Mouse (Mus musculus): ENCODE measurements around the gene Kiss1. TPM values are rescaled to one million over a fixed set of nuclear protein-coding genes. Genes with fewer than 3 reads are reported as not detected.

The Kiss1 gene
- polyA plus RNA-seq, 1 experiment from 2014 or later, result not detected

- ATAC-seq (ENCODE audit: insufficient read depth, low FRiP score), result no peak
- H3K27me3 ChIP-seq (ENCODE audit: control insufficient read depth, insufficient read depth, low read length), result no peaks in the 10 kb centered on the region
- no peak overlapping the region for H3K4me2 ChIP-seq (ENCODE audit: low read depth, low read length)
- H3K9ac ChIP-seq (ENCODE audit: low read length), result no peak overlapping the region
- H3K36me3 ChIP-seq (ENCODE audit: control insufficient read depth, insufficient read depth, low read length), result peaks cover 13% of the 10 kb centered on the region; the same call in 1 of the 2 replicates
- H3K4me3 ChIP-seq (replicated peaks; ENCODE audit: low read length), result no peak overlapping the region
- H3K4me1 ChIP-seq (ENCODE audit: control insufficient read depth, insufficient read depth, low read length), result no peaks in the 10 kb centered on the region
- H3K9me3 ChIP-seq (replicated peaks; ENCODE audit: control insufficient read depth, low read length), result no peaks in the 10 kb centered on the region
- WGBS, result 88% methylated on average over 12 of the region's 12 CpGs
- no peak overlapping the region for H3K27ac ChIP-seq (ENCODE audit: low read length)
These were observed 33.8 kb upstream of the Kiss1 start for GRCm38 (mm10) chr1:133287880-133288279.

- H3K36me3 ChIP-seq (ENCODE audit: control insufficient read depth, insufficient read depth, low read length), result peaks cover 18% of the 10 kb centered on the region; the same call in 1 of the 2 replicates
- WGBS, result 89% methylated on average over 6 of the region's 6 CpGs
- no peak overlapping the region for H3K9ac ChIP-seq (ENCODE audit: low read length)
- no peak for ATAC-seq (ENCODE audit: insufficient read depth, low FRiP score)
- no peaks in the 10 kb centered on the region for H3K27me3 ChIP-seq (ENCODE audit: control insufficient read depth, insufficient read depth, low read length)
- no peaks in the 10 kb centered on the region for H3K9me3 ChIP-seq (replicated peaks; ENCODE audit: control insufficient read depth, low read length)
- H3K4me2 ChIP-seq (ENCODE audit: low read depth, low read length), result no peak overlapping the region
- no peaks in the 10 kb centered on the region for H3K4me1 ChIP-seq (ENCODE audit: control insufficient read depth, insufficient read depth, low read length)
- no peak overlapping the region for H3K27ac ChIP-seq (ENCODE audit: low read length)
- no peak overlapping the region for H3K4me3 ChIP-seq (replicated peaks; ENCODE audit: low read length)
These were observed 29.8 kb upstream of the Kiss1 start for GRCm38 (mm10) chr1:133291888-133292287.

- H3K4me1 ChIP-seq (ENCODE audit: control insufficient read depth, insufficient read depth, low read length), result no peaks in the 10 kb centered on the region
- no peak overlapping the region for H3K9ac ChIP-seq (ENCODE audit: low read length)
- H3K4me3 ChIP-seq (replicated peaks; ENCODE audit: low read length), result no peak overlapping the region
- no peak overlapping the region for H3K4me2 ChIP-seq (ENCODE audit: low read depth, low read length)
- no peaks in the 10 kb centered on the region for H3K27me3 ChIP-seq (ENCODE audit: control insufficient read depth, insufficient read depth, low read length)
- H3K36me3 ChIP-seq (ENCODE audit: control insufficient read depth, insufficient read depth, low read length), result peaks cover 18% of the 10 kb centered on the region; the same call in 1 of the 2 replicates
- H3K27ac ChIP-seq (ENCODE audit: low read length), result no peak overlapping the region
- no peaks in the 10 kb centered on the region for H3K9me3 ChIP-seq (replicated peaks; ENCODE audit: control insufficient read depth, low read length)
- no peak for ATAC-seq (ENCODE audit: insufficient read depth, low FRiP score)
These were observed 29.1 kb upstream of the Kiss1 start for GRCm38 (mm10) chr1:133292608-133293007.

- H3K9me3 ChIP-seq (replicated peaks; ENCODE audit: control insufficient read depth, low read length), result no peaks in the 10 kb centered on the region
- H3K27me3 ChIP-seq (ENCODE audit: control insufficient read depth, insufficient read depth, low read length), result no peaks in the 10 kb centered on the region
- WGBS, result 86% methylated on average over 9 of the region's 9 CpGs
- H3K4me2 ChIP-seq (ENCODE audit: low read depth, low read length), result no peak overlapping the region
- H3K4me1 ChIP-seq (ENCODE audit: control insufficient read depth, insufficient read depth, low read length), result no peaks in the 10 kb centered on the region
- H3K27ac ChIP-seq (ENCODE audit: low read length), result no peak overlapping the region
- H3K9ac ChIP-seq (ENCODE audit: low read length), result no peak overlapping the region
- H3K4me3 ChIP-seq (replicated peaks; ENCODE audit: low read length), result no peak overlapping the region
- H3K36me3 ChIP-seq (ENCODE audit: control insufficient read depth, insufficient read depth, low read length), result 0 out of 2 replicates have a peak, but pooled peaks cover 10% of the 10 kb centered on the region
- ATAC-seq (ENCODE audit: insufficient read depth, low FRiP score), result no peak
These were observed 25.3 kb upstream of the Kiss1 start for GRCm38 (mm10) chr1:133296376-133296775.

GRCm38 (mm10) chr1:133298816-133299215 lies 22.9 kb upstream of the Kiss1 start:
- no peaks in the 10 kb centered on the region for H3K9me3 ChIP-seq (replicated peaks; ENCODE audit: control insufficient read depth, low read length)
- no peaks in the 10 kb centered on the region for H3K27me3 ChIP-seq (ENCODE audit: control insufficient read depth, insufficient read depth, low read length)
- no peak overlapping the region for H3K9ac ChIP-seq (ENCODE audit: low read length)
- WGBS, result 61% methylated on average over 14 of the region's 14 CpGs
- H3K36me3 ChIP-seq (ENCODE audit: control insufficient read depth, insufficient read depth, low read length), result 0 out of 2 replicates have a peak, but pooled peaks cover 5% of the 10 kb centered on the region
- H3K4me3 ChIP-seq (replicated peaks; ENCODE audit: low read length), result no peak overlapping the region
- H3K4me1 ChIP-seq (ENCODE audit: control insufficient read depth, insufficient read depth, low read length), result peaks cover 8% of the 10 kb centered on the region
- no peak overlapping the region for H3K4me2 ChIP-seq (ENCODE audit: low read depth, low read length)
- no peak overlapping the region for H3K27ac ChIP-seq (ENCODE audit: low read length)
- peak; percentile 19; the same call in 1 of the 2 replicates for ATAC-seq (ENCODE audit: insufficient read depth, low FRiP score)

- Histone ChIP-seq H3K27ac (ENCODE audit: low read length) (peak overlapping the region; percentile 41), H3K4me2 (ENCODE audit: low read depth, low read length) (no peak overlapping the region), H3K4me3 (replicated peaks; ENCODE audit: low read length) (no peak overlapping the region), H3K9me3 (replicated peaks; ENCODE audit: control insufficient read depth, low read length) (no peaks in the 10 kb centered on the region), H3K4me1 (ENCODE audit: control insufficient read depth, insufficient read depth, low read length) (peaks cover 8% of the 10 kb centered on the region), H3K9ac (ENCODE audit: low read length) (peak overlapping the region; percentile 15; the same call in 1 of the 2 replicates), H3K36me3 (ENCODE audit: control insufficient read depth, insufficient read depth, low read length) (no peaks in the 10 kb centered on the region), H3K27me3 (ENCODE audit: control insufficient read depth, insufficient read depth, low read length) (no peaks in the 10 kb centered on the region)
- 28% methylated on average over 3 of the region's 3 CpGs for WGBS
- ATAC-seq (ENCODE audit: insufficient read depth, low FRiP score), result peak; percentile 56; the same call in 1 of the 2 replicates
These were observed 19.1 kb upstream of the Kiss1 start for GRCm38 (mm10) chr1:133302540-133302939.

- no peak overlapping the region for H3K4me2 ChIP-seq (ENCODE audit: low read depth, low read length)
- no peaks in the 10 kb centered on the region for H3K36me3 ChIP-seq (ENCODE audit: control insufficient read depth, insufficient read depth, low read length)
- no peak overlapping the region for H3K9ac ChIP-seq (ENCODE audit: low read length)
- H3K4me1 ChIP-seq (ENCODE audit: control insufficient read depth, insufficient read depth, low read length), result peaks cover 9% of the 10 kb centered on the region
- 10% methylated on average over 4 of the region's 4 CpGs for WGBS
- no peak overlapping the region for H3K4me3 ChIP-seq (replicated peaks; ENCODE audit: low read length)
- H3K27ac ChIP-seq (ENCODE audit: low read length), result no peak overlapping the region
- no peaks in the 10 kb centered on the region for H3K9me3 ChIP-seq (replicated peaks; ENCODE audit: control insufficient read depth, low read length)
- no peak for ATAC-seq (ENCODE audit: insufficient read depth, low FRiP score)
- no peaks in the 10 kb centered on the region for H3K27me3 ChIP-seq (ENCODE audit: control insufficient read depth, insufficient read depth, low read length)
These were observed 14.8 kb upstream of the Kiss1 start for GRCm38 (mm10) chr1:133306842-133307241.

GRCm38 (mm10) chr1:133307318-133307717 lies 14.4 kb upstream of the Kiss1 start:
- no peak overlapping the region for H3K9ac ChIP-seq (ENCODE audit: low read length)
- ATAC-seq (ENCODE audit: insufficient read depth, low FRiP score), result no peak
- H3K36me3 ChIP-seq (ENCODE audit: control insufficient read depth, insufficient read depth, low read length), result no peaks in the 10 kb centered on the region
- H3K4me3 ChIP-seq (replicated peaks; ENCODE audit: low read length), result no peak overlapping the region
- no peaks in the 10 kb centered on the region for H3K9me3 ChIP-seq (replicated peaks; ENCODE audit: control insufficient read depth, low read length)
- no peak overlapping the region for H3K27ac ChIP-seq (ENCODE audit: low read length)
- no peaks in the 10 kb centered on the region for H3K27me3 ChIP-seq (ENCODE audit: control insufficient read depth, insufficient read depth, low read length)
- 13% methylated on average over 6 of the region's 6 CpGs for WGBS
- H3K4me2 ChIP-seq (ENCODE audit: low read depth, low read length), result no peak overlapping the region
- peaks cover 9% of the 10 kb centered on the region for H3K4me1 ChIP-seq (ENCODE audit: control insufficient read depth, insufficient read depth, low read length)

GRCm38 (mm10) chr1:133309652-133310267 lies 11.9 kb upstream of the Kiss1 start, which contains the start of gene Golt1a:
Golt1a (plus strand) TSS chr1:133309800.
- peak within 1 kb of the TSS; percentile 36 for H3K4me3 ChIP-seq (replicated peaks; ENCODE audit: low read length)
- peak within 1 kb of the TSS; percentile 42 for H3K4me2 ChIP-seq (ENCODE audit: low read depth, low read length)
- 46% methylated on average over 14 of the region's 14 CpGs for WGBS
- peaks cover 4% of the 10 kb centered on the region; the same call in 1 of the 2 replicates for H3K4me1 ChIP-seq (ENCODE audit: control insufficient read depth, insufficient read depth, low read length)
- no peaks in the 10 kb centered on the region for H3K36me3 ChIP-seq (ENCODE audit: control insufficient read depth, insufficient read depth, low read length)
- peak within 1 kb of the TSS; percentile 50 for H3K27ac ChIP-seq (ENCODE audit: low read length)
- no peaks in the 10 kb centered on the region for H3K9me3 ChIP-seq (replicated peaks; ENCODE audit: control insufficient read depth, low read length)
- H3K9ac ChIP-seq (ENCODE audit: low read length), result peak within 1 kb of the TSS; percentile 34
- no peaks in the 10 kb centered on the region for H3K27me3 ChIP-seq (ENCODE audit: control insufficient read depth, insufficient read depth, low read length)
- ATAC-seq (ENCODE audit: insufficient read depth, low FRiP score), result peak; percentile 65

All from stomach, embryonic 16.5 days (tissue).